Mouse (Mus musculus) spleen, adult 10 weeks (tissue): Measurements from ENCODE around the gene Gm13288. TPM values are rescaled to one million over a fixed set of nuclear protein-coding genes. Genes with fewer than 3 reads are reported as not detected.

ENCODE experiments used
- polyA plus RNA-seq: library from polyadenylated mRNA; stranded (reverse); fragments of 350-450 nt; fragmentation: Illumina TruSeq; extraction: RNeasy Lipid Tissue Mini Kit (QIAGEN cat#74804); gene quantifications from one replicate; pipeline ENCODE4 v1.2.3, GENCODE M21; 2015; ENCODE audit warnings: low replicate concordance; ENCODE audit not compliant: insufficient read depth

Gene Gm13288
- polyA plus RNA-seq, 1 experiment from 2014 or later: not detected

Other genes starting within 250 kb of the Gm13288 start
- not detected for gene Ifna15, start 247.3 kb upstream of the Gm13288 start, polyA plus RNA-seq
- not detected for gene Ifna14, start 233.7 kb upstream of the Gm13288 start, polyA plus RNA-seq
- gene Ifna9, start 213.1 kb upstream of the Gm13288 start, polyA plus RNA-seq: not detected
- not detected for gene Ifna12, start 202.2 kb upstream of the Gm13288 start, polyA plus RNA-seq
- gene C87499, start 171.1 kb upstream of the Gm13288 start, polyA plus RNA-seq: not detected
- gene Ifna13, start 161.1 kb upstream of the Gm13288 start, polyA plus RNA-seq: not detected
- gene Ifna16, start 128.6 kb upstream of the Gm13288 start, polyA plus RNA-seq: not detected
- gene Ifna2, start 121.6 kb upstream of the Gm13288 start, polyA plus RNA-seq: not detected
- not detected for gene Ifnab, start 114.2 kb upstream of the Gm13288 start, polyA plus RNA-seq
- not detected for gene Gm26566, start 83.7 kb upstream of the Gm13288 start, polyA plus RNA-seq
- gene Klhl9, start 83.1 kb upstream of the Gm13288 start, polyA plus RNA-seq: 49.2 TPM
- gene Gm13271, start 50.7 kb upstream of the Gm13288 start, polyA plus RNA-seq: not detected
- gene Gm13283, start 45.4 kb upstream of the Gm13288 start, polyA plus RNA-seq: not detected
- not detected for gene Gm13290, start 31.7 kb upstream of the Gm13288 start, polyA plus RNA-seq
- gene Gm13289, start 28.6 kb upstream of the Gm13288 start, polyA plus RNA-seq: not detected
- not detected for gene Gm13272, start 25.7 kb upstream of the Gm13288 start, polyA plus RNA-seq
- not detected for gene Ifnz, start 23.4 kb upstream of the Gm13288 start, polyA plus RNA-seq
- gene Gm13276, start 19.8 kb upstream of the Gm13288 start, polyA plus RNA-seq: not detected
- not detected for gene Gm13277, start 16.9 kb upstream of the Gm13288 start, polyA plus RNA-seq
- not detected for gene Gm13278, start 14.0 kb upstream of the Gm13288 start, polyA plus RNA-seq
- not detected for gene Gm13275, start 11.0 kb upstream of the Gm13288 start, polyA plus RNA-seq
- not detected for gene Gm13279, start 8.1 kb upstream of the Gm13288 start, polyA plus RNA-seq
- not detected for gene Gm13285, start 5.9 kb upstream of the Gm13288 start, polyA plus RNA-seq
- gene Gm13287, start 2.3 kb upstream of the Gm13288 start, polyA plus RNA-seq: not detected
- gene Ifna7, start 10.7 kb downstream of the Gm13288 start, polyA plus RNA-seq: not detected
- not detected for gene Ifna11, start 14.4 kb downstream of the Gm13288 start, polyA plus RNA-seq
- gene Ifna6, start 21.9 kb downstream of the Gm13288 start, polyA plus RNA-seq: not detected
- not detected for gene Ifna5, start 30.0 kb downstream of the Gm13288 start, polyA plus RNA-seq
- gene Ifna4, start 36.3 kb downstream of the Gm13288 start, polyA plus RNA-seq: not detected
- not detected for gene Ifna1, start 44.6 kb downstream of the Gm13288 start, polyA plus RNA-seq
- gene Ifne, start 74.7 kb downstream of the Gm13288 start, polyA plus RNA-seq: not detected